In the genomic region with DNA sequence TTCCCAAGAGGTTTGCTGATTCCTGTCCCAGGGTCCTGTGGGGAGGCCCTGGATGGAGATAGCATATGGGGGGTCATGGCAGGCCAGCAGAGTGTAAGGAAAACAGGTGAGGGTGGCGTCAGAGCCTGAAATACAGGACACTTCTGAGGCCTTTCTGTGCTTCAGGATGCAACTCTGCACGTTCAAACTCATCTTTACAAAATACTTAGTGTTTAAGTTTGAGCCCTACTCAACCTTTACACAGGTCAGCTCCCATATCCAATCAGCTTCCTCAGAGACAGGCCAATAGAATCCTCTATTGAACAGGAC, we compare ENCODE assay signal across 17 mouse cellular contexts.
"Had no signal": no experiment of that assay in that cellular context is flagged by ENCODE, and none has a peak within 500 bp of the region (broad histone marks: within the 10 kb centered on the region; RNA-seq: fewer than 3 reads in every experiment).

No protein-coding gene starts in this region.

- H3K9ac ChIP-seq: liver, embryonic 14.5 days; lung, embryonic 14.5 days; midbrain, embryonic 13.5 days; stomach, embryonic 15.5 days had no signal

- H3K4me3 ChIP-seq: layer of hippocampus, adult 2 months; left cerebral cortex, adult 2 months; megakaryocyte, embryonic 14.5 days; midbrain, embryonic 10.5 days; midbrain, embryonic 13.5 days; stomach, embryonic 15.5 days had no signal

- DNase-seq: kidney, adult 2 months; kidney, postnatal 25 days; layer of hippocampus, adult 9-11 months; layer of hippocampus, postnatal 36 days; lung, embryonic 14.5 days; thymus, adult 18-20 months; thymus, postnatal 36 days had no signal

- H3K27ac ChIP-seq: kidney, postnatal 0 days; layer of hippocampus, adult 2 months; left cerebral cortex, adult 2 months; liver, embryonic 14.5 days; midbrain, embryonic 10.5 days; midbrain, embryonic 13.5 days; stomach, embryonic 15.5 days had no signal

- H3K9me3 ChIP-seq: megakaryocyte, embryonic 14.5 days; midbrain, embryonic 10.5 days; midbrain, embryonic 13.5 days; stomach, embryonic 15.5 days had no signal

- H3K4me2 ChIP-seq: lung, embryonic 14.5 days; midbrain, embryonic 13.5 days; stomach, embryonic 15.5 days had no signal

- H3K27me3 ChIP-seq: megakaryocyte, embryonic 14.5 days; midbrain, embryonic 13.5 days; stomach, embryonic 15.5 days had no signal

- ATAC-seq: intestine, embryonic 16.5 days; lung, postnatal 0 days; midbrain, embryonic 13.5 days had no signal

- H3K36me3 ChIP-seq: midbrain, embryonic 10.5 days; midbrain, embryonic 13.5 days; stomach, embryonic 15.5 days had no signal

- H3K4me1 ChIP-seq: stomach, embryonic 15.5 days had no signal
